Mouse (Mus musculus): Measurements from ENCODE around the gene Fga. TPM values are rescaled to one million over a fixed set of nuclear protein-coding genes. Genes with fewer than 3 reads are reported as not detected.
A peak's percentile ranks its signal among the peaks of the same experiment; 100 is the strongest.

Fga gene
- polyA plus RNA-seq, 1 experiment from 2014 or later = 0.11 TPM

DNA sequence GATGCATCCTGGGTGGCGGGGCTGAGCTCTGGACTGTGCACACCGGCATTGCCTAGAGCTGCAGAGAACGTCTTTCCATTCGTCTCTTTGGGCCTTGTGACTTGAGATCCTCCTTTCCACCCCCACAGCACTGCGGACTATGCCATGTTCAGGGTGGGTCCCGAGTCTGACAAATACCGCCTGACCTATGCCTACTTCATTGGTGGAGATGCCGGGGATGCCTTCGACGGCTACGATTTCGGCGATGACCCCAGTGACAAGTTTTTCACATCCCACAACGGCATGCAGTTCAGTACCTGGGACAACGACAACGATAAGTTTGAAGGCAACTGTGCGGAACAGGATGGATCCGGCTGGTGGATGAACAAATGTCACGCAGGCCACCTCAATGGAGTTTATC lies 13.2 kb upstream of the Fga start:
- no peaks in the 10 kb centered on the region for H3K4me1 ChIP-seq (replicated peaks; ENCODE audit: control insufficient read depth, insufficient read depth, low read length)
- H3K36me3 ChIP-seq (ENCODE audit: control insufficient read depth, insufficient read depth, low read length) = no peaks in the 10 kb centered on the region
- no peak overlapping the region for H3K9ac ChIP-seq (ENCODE audit: low read length)
- 90% methylated on average over 19 of the region's 19 CpGs for WGBS
- H3K27me3 ChIP-seq (replicated peaks; ENCODE audit: control insufficient read depth, insufficient read depth, low read length) = no peaks in the 10 kb centered on the region
- H3K9me3 ChIP-seq (ENCODE audit: control insufficient read depth, low read length) = no peaks in the 10 kb centered on the region
- no peak overlapping the region for H3K4me2 ChIP-seq (ENCODE audit: low read length)
- no peak overlapping the region for H3K4me3 ChIP-seq (ENCODE audit: low read depth, low read length)
- H3K27ac ChIP-seq (ENCODE audit: low read depth) = no peak overlapping the region
- DNase-seq (ENCODE audit: low spot score) (no peak), ATAC-seq (replicated peaks; ENCODE audit: low FRiP score, low TSS enrichment, low read depth) (no peak)

DNA sequence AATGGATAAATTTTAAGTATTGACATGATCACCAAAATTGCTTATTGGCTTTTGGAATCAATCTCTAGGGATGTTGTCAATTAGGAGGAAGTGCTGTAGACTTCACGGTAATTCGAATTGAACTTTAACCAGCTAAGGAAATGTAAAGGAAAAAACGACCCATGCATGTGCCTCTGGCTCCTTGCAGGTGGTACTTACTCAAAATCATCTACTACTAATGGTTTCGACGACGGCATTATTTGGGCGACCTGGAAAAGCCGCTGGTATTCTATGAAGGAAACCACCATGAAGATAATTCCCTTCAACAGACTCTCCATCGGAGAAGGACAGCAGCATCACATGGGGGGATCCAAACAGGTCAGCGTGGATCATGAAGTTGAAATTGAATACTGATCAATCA lies 11.9 kb upstream of the Fga start:
- no peak overlapping the region for H3K27ac ChIP-seq (ENCODE audit: low read depth)
- H3K4me1 ChIP-seq (replicated peaks; ENCODE audit: control insufficient read depth, insufficient read depth, low read length) = no peaks in the 10 kb centered on the region
- no peak overlapping the region for H3K9ac ChIP-seq (ENCODE audit: low read length)
- H3K9me3 ChIP-seq (ENCODE audit: control insufficient read depth, low read length) = no peaks in the 10 kb centered on the region
- WGBS = 86% methylated on average over 10 of the region's 10 CpGs
- ATAC-seq (replicated peaks; ENCODE audit: low FRiP score, low TSS enrichment, low read depth) (no peak), DNase-seq (ENCODE audit: low spot score) (no peak)
- H3K27me3 ChIP-seq (replicated peaks; ENCODE audit: control insufficient read depth, insufficient read depth, low read length) = no peaks in the 10 kb centered on the region
- H3K4me2 ChIP-seq (ENCODE audit: low read length) = no peak overlapping the region
- H3K4me3 ChIP-seq (ENCODE audit: low read depth, low read length) = no peak overlapping the region
- no peaks in the 10 kb centered on the region for H3K36me3 ChIP-seq (ENCODE audit: control insufficient read depth, insufficient read depth, low read length)

DNA sequence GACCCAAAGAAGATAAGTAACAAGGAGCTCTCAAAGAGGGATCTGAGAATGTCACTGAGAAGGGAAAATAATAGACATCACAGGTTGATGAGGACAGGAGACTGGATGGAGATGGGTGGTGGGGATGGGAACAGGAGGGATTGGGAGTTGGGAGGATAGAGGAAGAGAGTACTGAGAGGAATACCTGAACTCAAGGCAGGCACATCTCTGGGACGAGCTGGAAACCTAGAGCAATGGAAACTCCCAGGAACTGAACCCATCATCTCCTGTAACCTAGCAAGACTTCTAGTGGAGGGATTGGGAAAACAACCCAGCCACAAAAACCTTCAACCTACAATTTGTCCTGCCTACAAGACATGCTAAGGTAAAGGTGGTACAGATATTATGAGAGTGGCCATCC lies 9.6 kb upstream of the Fga start:
- ATAC-seq (replicated peaks; ENCODE audit: low FRiP score, low TSS enrichment, low read depth) (no peak), DNase-seq (ENCODE audit: low spot score) (no peak)
- Histone ChIP-seq H3K4me3 (ENCODE audit: low read depth, low read length) (no peak overlapping the region), H3K4me1 (replicated peaks; ENCODE audit: control insufficient read depth, insufficient read depth, low read length) (no peaks in the 10 kb centered on the region), H3K4me2 (ENCODE audit: low read length) (no peak overlapping the region), H3K27me3 (replicated peaks; ENCODE audit: control insufficient read depth, insufficient read depth, low read length) (no peaks in the 10 kb centered on the region), H3K9me3 (ENCODE audit: control insufficient read depth, low read length) (no peaks in the 10 kb centered on the region), H3K27ac (ENCODE audit: low read depth) (no peak overlapping the region), H3K36me3 (ENCODE audit: control insufficient read depth, insufficient read depth, low read length) (no peaks in the 10 kb centered on the region), H3K9ac (ENCODE audit: low read length) (no peak overlapping the region)
- WGBS = 84% methylated on average over 1 of the region's 1 CpGs

DNA sequence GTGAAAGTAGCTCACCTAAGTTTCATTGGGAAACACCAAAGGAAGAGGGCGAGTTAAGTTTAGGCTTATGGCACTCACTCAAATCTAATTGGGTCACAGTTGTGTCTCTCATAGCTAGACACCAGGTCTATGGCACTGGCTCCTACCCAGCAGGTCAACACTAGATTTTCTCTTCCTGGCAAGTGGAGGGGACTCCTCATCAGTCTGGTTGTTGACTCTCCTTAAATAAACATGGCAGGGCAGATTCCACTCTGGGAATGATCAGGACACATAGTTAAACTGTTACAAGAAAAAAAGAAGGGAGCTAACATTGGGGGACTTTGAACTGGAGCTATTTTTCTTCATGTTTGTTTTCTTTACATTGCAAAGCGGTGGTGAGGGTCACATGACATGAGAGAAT lies 5.5 kb upstream of the Fga start:
- Histone ChIP-seq H3K27ac (ENCODE audit: low read depth) (no peak overlapping the region), H3K36me3 (ENCODE audit: control insufficient read depth, insufficient read depth, low read length) (no peaks in the 10 kb centered on the region), H3K4me3 (ENCODE audit: low read depth, low read length) (no peak overlapping the region), H3K9ac (ENCODE audit: low read length) (no peak overlapping the region), H3K4me1 (replicated peaks; ENCODE audit: control insufficient read depth, insufficient read depth, low read length) (no peaks in the 10 kb centered on the region), H3K9me3 (ENCODE audit: control insufficient read depth, low read length) (no peaks in the 10 kb centered on the region), H3K4me2 (ENCODE audit: low read length) (no peak overlapping the region), H3K27me3 (replicated peaks; ENCODE audit: control insufficient read depth, insufficient read depth, low read length) (no peaks in the 10 kb centered on the region)
- ATAC-seq (replicated peaks; ENCODE audit: low FRiP score, low TSS enrichment, low read depth) (no peak), DNase-seq (ENCODE audit: low spot score) (no peak)
- 70% methylated on average over 2 of the region's 2 CpGs for WGBS

DNA sequence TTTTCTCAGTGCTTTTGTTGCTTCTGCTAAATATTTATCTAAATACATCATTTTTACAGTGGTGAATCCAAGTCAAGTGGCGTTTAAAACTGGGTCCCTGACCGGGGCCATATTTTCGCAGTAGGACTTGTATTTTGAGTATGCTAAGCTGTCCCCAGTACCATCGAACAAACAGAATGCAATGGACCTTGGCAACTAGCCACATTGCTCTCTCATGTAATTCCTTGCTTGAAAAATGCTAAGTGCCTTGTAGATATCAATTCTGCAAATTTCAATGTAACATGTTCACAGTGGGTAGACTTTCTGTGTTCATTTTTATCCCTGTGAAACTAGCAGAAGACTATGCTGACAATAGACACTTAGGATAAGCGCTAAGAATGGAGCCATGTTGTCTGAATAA lies 4.7 kb upstream of the Fga start:
- no peak overlapping the region for H3K4me3 ChIP-seq (ENCODE audit: low read depth, low read length)
- H3K9ac ChIP-seq (ENCODE audit: low read length) = no peak overlapping the region
- no peaks in the 10 kb centered on the region for H3K27me3 ChIP-seq (replicated peaks; ENCODE audit: control insufficient read depth, insufficient read depth, low read length)
- no peak for ATAC-seq (replicated peaks; ENCODE audit: low FRiP score, low TSS enrichment, low read depth)
- no peaks in the 10 kb centered on the region for H3K9me3 ChIP-seq (ENCODE audit: control insufficient read depth, low read length)
- no peaks in the 10 kb centered on the region for H3K4me1 ChIP-seq (replicated peaks; ENCODE audit: control insufficient read depth, insufficient read depth, low read length)
- 89% methylated on average over 5 of the region's 5 CpGs for WGBS
- H3K4me2 ChIP-seq (ENCODE audit: low read length) = no peak overlapping the region
- H3K27ac ChIP-seq (ENCODE audit: low read depth) = no peak overlapping the region
- no peaks in the 10 kb centered on the region for H3K36me3 ChIP-seq (ENCODE audit: control insufficient read depth, insufficient read depth, low read length)
- DNase-seq (ENCODE audit: low spot score) = no peak

DNA sequence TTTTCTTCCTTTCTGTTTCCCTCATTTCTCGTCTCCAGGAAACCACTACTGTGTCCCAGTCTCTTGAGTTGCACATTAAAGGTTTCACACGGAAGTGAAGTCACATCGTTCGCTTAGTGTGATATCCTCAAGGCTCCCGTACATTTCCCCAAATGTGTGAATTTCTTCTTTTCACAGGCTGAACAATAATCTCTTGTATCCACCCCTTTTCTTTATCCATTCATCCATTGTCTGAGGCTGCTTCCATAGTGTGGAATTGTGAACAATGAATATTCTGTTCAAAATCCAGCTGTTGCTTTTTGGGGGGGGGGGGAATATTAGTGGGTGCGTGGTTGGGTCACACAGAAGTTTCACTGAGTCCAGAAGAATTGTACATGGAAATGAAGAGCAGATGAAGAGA lies 840 bp upstream of the Fga start:
- Histone ChIP-seq H3K9me3 (ENCODE audit: control insufficient read depth, low read length) (no peaks in the 10 kb centered on the region), H3K4me3 (ENCODE audit: low read depth, low read length) (no peak overlapping the region), H3K36me3 (ENCODE audit: control insufficient read depth, insufficient read depth, low read length) (no peaks in the 10 kb centered on the region), H3K4me2 (ENCODE audit: low read length) (no peak overlapping the region), H3K27me3 (replicated peaks; ENCODE audit: control insufficient read depth, insufficient read depth, low read length) (no peaks in the 10 kb centered on the region), H3K27ac (ENCODE audit: low read depth) (no peak overlapping the region), H3K9ac (ENCODE audit: low read length) (no peak overlapping the region), H3K4me1 (replicated peaks; ENCODE audit: control insufficient read depth, insufficient read depth, low read length) (no peaks in the 10 kb centered on the region)
- WGBS = 77% methylated on average over 6 of the region's 6 CpGs
- DNase-seq (ENCODE audit: low spot score) (no peak), ATAC-seq (replicated peaks; ENCODE audit: low FRiP score, low TSS enrichment, low read depth) (no peak)

DNA sequence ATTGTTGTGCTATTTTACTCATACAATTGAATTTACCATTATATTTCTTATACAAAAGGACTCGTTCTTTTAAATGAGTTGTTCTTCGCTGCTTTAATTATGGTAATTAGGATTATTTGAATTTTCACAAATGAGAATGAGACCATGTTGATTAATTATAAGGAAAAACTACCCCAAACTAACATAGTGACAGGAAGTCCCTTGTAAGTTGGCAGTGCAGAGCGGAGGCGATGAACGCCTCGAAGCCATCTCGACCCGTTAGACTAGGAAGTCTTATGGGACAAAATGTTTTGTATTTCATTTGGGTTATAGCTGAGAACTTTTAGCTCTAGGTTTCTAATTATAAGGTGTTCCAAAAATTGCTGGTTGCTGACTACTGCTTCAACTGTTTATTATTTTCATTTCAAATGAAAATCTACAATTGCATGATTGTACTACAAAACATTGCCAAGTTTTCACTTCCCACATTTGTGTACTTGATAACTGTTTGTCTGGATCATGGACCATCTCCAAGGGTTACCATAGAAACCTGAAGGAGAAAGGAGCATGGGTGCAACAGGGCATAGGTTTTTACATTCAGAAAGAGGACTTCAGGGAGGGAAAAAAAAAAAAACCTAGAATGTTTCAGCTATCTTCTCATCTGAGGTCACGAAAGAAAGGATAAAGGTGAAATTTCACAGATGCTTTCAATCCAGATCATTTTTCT lies 1.8 kb downstream of the Fga start:
- no peak overlapping the region for H3K4me2 ChIP-seq (ENCODE audit: low read length)
- H3K4me3 ChIP-seq (ENCODE audit: low read depth, low read length) = no peak overlapping the region
- H3K4me1 ChIP-seq (replicated peaks; ENCODE audit: control insufficient read depth, insufficient read depth, low read length) = no peaks in the 10 kb centered on the region
- no peaks in the 10 kb centered on the region for H3K27me3 ChIP-seq (replicated peaks; ENCODE audit: control insufficient read depth, insufficient read depth, low read length)
- 91% methylated on average over 9 of the region's 9 CpGs for WGBS
- DNase-seq (ENCODE audit: low spot score) = no peak
- ATAC-seq (replicated peaks; ENCODE audit: low FRiP score, low TSS enrichment, low read depth) = no peak
- H3K9ac ChIP-seq (ENCODE audit: low read length) = no peak overlapping the region
- H3K9me3 ChIP-seq (ENCODE audit: control insufficient read depth, low read length) = no peaks in the 10 kb centered on the region
- no peak overlapping the region for H3K27ac ChIP-seq (ENCODE audit: low read depth)
- H3K36me3 ChIP-seq (ENCODE audit: control insufficient read depth, insufficient read depth, low read length) = no peaks in the 10 kb centered on the region

DNA sequence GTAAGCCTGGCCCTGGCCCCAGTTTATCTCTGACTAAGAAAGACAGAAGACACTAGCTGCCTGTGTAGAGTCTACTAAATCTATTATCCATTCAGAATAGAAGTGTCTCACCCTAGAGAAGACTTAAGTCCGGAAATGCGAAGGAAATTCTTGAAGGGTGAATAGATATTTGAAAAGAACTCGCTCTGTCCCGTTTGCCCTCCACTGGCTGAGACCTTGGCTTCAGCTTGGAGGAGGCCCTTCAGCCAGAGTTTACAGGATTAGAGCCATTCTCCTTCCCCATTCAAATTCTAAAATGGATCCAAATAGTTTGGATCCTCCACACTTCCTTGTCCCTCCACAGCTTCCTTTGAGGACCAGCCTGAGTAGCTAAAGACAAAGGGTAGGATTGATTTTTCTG lies 4.5 kb downstream of the Fga start:
- H3K27me3 ChIP-seq (replicated peaks; ENCODE audit: control insufficient read depth, insufficient read depth, low read length) = no peaks in the 10 kb centered on the region
- ATAC-seq (replicated peaks; ENCODE audit: low FRiP score, low TSS enrichment, low read depth) (no peak), DNase-seq (ENCODE audit: low spot score) (no peak)
- 82% methylated on average over 4 of the region's 4 CpGs for WGBS
- H3K9ac ChIP-seq (ENCODE audit: low read length) = no peak overlapping the region
- H3K4me2 ChIP-seq (ENCODE audit: low read length) = no peak overlapping the region
- no peaks in the 10 kb centered on the region for H3K4me1 ChIP-seq (replicated peaks; ENCODE audit: control insufficient read depth, insufficient read depth, low read length)
- H3K4me3 ChIP-seq (ENCODE audit: low read depth, low read length) = no peak overlapping the region
- H3K36me3 ChIP-seq (ENCODE audit: control insufficient read depth, insufficient read depth, low read length) = no peaks in the 10 kb centered on the region
- no peaks in the 10 kb centered on the region for H3K9me3 ChIP-seq (ENCODE audit: control insufficient read depth, low read length)
- no peak overlapping the region for H3K27ac ChIP-seq (ENCODE audit: low read depth)

DNA sequence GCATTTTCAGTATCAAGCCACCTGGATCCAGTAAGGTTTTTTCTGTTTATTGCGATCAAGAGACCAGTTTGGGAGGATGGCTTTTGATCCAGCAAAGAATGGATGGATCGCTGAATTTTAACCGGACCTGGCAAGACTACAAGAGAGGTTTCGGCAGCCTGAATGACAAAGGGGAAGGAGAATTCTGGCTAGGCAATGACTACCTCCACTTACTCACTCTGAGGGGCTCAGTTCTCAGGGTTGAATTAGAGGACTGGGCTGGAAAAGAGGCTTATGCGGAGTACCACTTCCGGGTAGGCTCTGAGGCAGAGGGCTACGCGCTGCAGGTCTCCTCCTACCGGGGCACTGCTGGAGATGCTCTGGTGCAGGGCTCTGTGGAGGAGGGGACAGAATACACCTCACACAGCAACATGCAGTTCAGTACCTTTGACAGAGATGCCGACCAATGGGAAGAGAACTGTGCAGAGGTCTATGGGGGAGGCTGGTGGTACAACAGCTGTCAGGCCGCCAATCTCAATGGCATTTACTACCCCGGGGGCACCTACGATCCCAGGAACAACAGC lies 7.0 kb downstream of the Fga start:
- Histone ChIP-seq H3K9ac (ENCODE audit: low read length) (no peak overlapping the region), H3K27ac (ENCODE audit: low read depth) (no peak overlapping the region), H3K4me2 (ENCODE audit: low read length) (no peak overlapping the region), H3K4me3 (ENCODE audit: low read depth, low read length) (no peak overlapping the region), H3K4me1 (replicated peaks; ENCODE audit: control insufficient read depth, insufficient read depth, low read length) (no peaks in the 10 kb centered on the region), H3K27me3 (replicated peaks; ENCODE audit: control insufficient read depth, insufficient read depth, low read length) (no peaks in the 10 kb centered on the region), H3K36me3 (ENCODE audit: control insufficient read depth, insufficient read depth, low read length) (no peaks in the 10 kb centered on the region), H3K9me3 (ENCODE audit: control insufficient read depth, low read length) (no peaks in the 10 kb centered on the region)
- peak; percentile 48 for DNase-seq (ENCODE audit: low spot score)
- no peak for ATAC-seq (replicated peaks; ENCODE audit: low FRiP score, low TSS enrichment, low read depth)
- WGBS = 53% methylated on average over 13 of the region's 13 CpGs
